In the genomic region with DNA sequence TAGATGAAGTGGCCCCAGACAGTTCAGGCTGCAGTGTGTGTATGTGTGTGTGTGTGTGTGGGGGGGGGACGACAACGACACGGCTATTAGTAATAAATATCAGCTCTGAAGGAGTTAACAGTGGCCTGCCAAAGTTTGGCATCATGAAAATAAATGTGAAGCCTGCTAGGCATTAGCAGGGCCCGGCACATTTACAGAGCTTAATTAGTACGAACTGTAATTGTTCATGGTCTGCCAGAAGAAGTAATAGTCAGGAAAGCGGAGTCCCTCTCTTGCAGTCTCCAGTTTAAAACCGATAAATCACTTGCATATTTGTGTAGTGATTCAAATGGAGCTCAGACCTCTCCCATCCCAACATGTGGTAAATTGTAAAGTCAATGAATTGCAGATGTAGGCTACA, we compare ENCODE assay signal across 10 mouse cellular contexts. TPM values are rescaled to one million over a fixed set of nuclear protein-coding genes. Genes with fewer than 3 reads are reported as not detected.
DNase-seq lines count a peak whose midpoint lies in the region; ATAC-seq lines count a peak whose summit lies in the region.
"Had no signal": no experiment of that assay in that cellular context is flagged by ENCODE, and none has a peak within 500 bp of the region (broad histone marks: within the 10 kb centered on the region; RNA-seq: fewer than 3 reads in every experiment).

No protein-coding gene starts in this region.

- H3K4me1 ChIP-seq in liver, embryonic 12.5 days: peaks cover 42% of the 10 kb centered on the region
- peaks cover 37% of the 10 kb centered on the region for H3K4me1 ChIP-seq in liver, embryonic 11.5 days (replicated peaks; ENCODE audit: control insufficient read depth, insufficient read depth, low read length)
- peaks cover 98% of the 10 kb centered on the region for H3K4me1 ChIP-seq in forebrain, embryonic 10.5 days
- H3K4me1 ChIP-seq in limb, embryonic 15.5 days: peaks cover 84% of the 10 kb centered on the region
- H3K4me1 ChIP-seq in stomach, embryonic 16.5 days (ENCODE audit: control insufficient read depth, insufficient read depth, low read length): peaks cover 55% of the 10 kb centered on the region

- H3K27ac ChIP-seq in liver, embryonic 12.5 days: no peak overlapping the region
- H3K27ac ChIP-seq in liver, embryonic 11.5 days (ENCODE audit: low read depth, low read length): no peak overlapping the region
- H3K27ac ChIP-seq in forebrain, embryonic 10.5 days: peak overlapping the region; percentile 79
- H3K27ac ChIP-seq in limb, embryonic 15.5 days: peak overlapping the region; percentile 64
- peak overlapping the region; percentile 51; the same call in 1 of the 2 replicates for H3K27ac ChIP-seq in stomach, embryonic 16.5 days (ENCODE audit: low read length)

- no peak for DNase-seq in liver, embryonic 11.5 days (ENCODE audit: low spot score)
- no peak for DNase-seq in forebrain, embryonic 10.5 days (ENCODE audit: extremely low spot score, low spot score)
- no peak for DNase-seq in thymus, postnatal 10 days (ENCODE audit: low spot score in 2 of 2)
- DNase-seq: kidney, postnatal 25 days; liver, postnatal 0 days; thymus, adult 18-20 months had no signal

- no peaks in the 10 kb centered on the region for H3K36me3 ChIP-seq in liver, embryonic 12.5 days
- H3K36me3 ChIP-seq in liver, embryonic 11.5 days (ENCODE audit: control insufficient read depth, insufficient read depth, low read length): no peaks in the 10 kb centered on the region
- H3K36me3 ChIP-seq in forebrain, embryonic 10.5 days (replicated peaks): peaks cover 9% of the 10 kb centered on the region
- no peaks in the 10 kb centered on the region; the same call in 1 of the 2 replicates for H3K36me3 ChIP-seq in limb, embryonic 15.5 days
- H3K36me3 ChIP-seq in stomach, embryonic 16.5 days (ENCODE audit: control insufficient read depth, insufficient read depth, low read length): no peaks in the 10 kb centered on the region

- peak overlapping the region; percentile 24; the same call in 1 of the 2 replicates for H3K4me2 ChIP-seq in liver, embryonic 12.5 days
- H3K4me2 ChIP-seq in liver, embryonic 11.5 days: no peak overlapping the region
- H3K4me2 ChIP-seq in limb, embryonic 15.5 days: peak overlapping the region; percentile 37
- peak overlapping the region; percentile 31; the same call in 1 of the 2 replicates for H3K4me2 ChIP-seq in stomach, embryonic 16.5 days (ENCODE audit: low read depth, low read length)

- no peak for ATAC-seq in liver, embryonic 12.5 days
- no peak for ATAC-seq in liver, embryonic 11.5 days (replicated peaks; ENCODE audit: low FRiP score)
- ATAC-seq in limb, embryonic 15.5 days (ENCODE audit: insufficient number of reproducible peaks, low FRiP score, low TSS enrichment, low read depth): peak; percentile 72; the same call in 1 of the 2 replicates
- peak; percentile 27; the same call in 1 of the 2 replicates for ATAC-seq in stomach, embryonic 16.5 days (ENCODE audit: insufficient read depth, low FRiP score)
- ATAC-seq in megakaryocyte-erythroid progenitor cell, adult 5-6 weeks (replicated peaks; ENCODE audit: low FRiP score, low TSS enrichment, poor library complexity, severe bottlenecking): no peak
- ATAC-seq: liver, postnatal 0 days had no signal

- no peak overlapping the region for H3K4me3 ChIP-seq in liver, embryonic 12.5 days
- no peak overlapping the region for H3K4me3 ChIP-seq in liver, embryonic 11.5 days (ENCODE audit: low read depth, low read length)
- H3K4me3 ChIP-seq in forebrain, embryonic 10.5 days: peak overlapping the region; percentile 95; the same call in 1 of the 2 replicates
- H3K4me3 ChIP-seq in limb, embryonic 15.5 days: peak overlapping the region; percentile 8; the same call in 1 of the 2 replicates
- no peak overlapping the region for H3K4me3 ChIP-seq in stomach, embryonic 16.5 days (replicated peaks; ENCODE audit: low read length)

- 59% methylated on average over 7 of the region's 7 CpGs for WGBS in liver, embryonic 12.5 days (ENCODE audit: insufficient replicate concordance)
- 60% methylated on average over 7 of the region's 7 CpGs for WGBS in liver, embryonic 11.5 days
- WGBS in forebrain, embryonic 10.5 days: 35% methylated on average over 7 of the region's 7 CpGs
- 8% methylated on average over 7 of the region's 7 CpGs for WGBS in limb, embryonic 15.5 days
- WGBS in stomach, embryonic 16.5 days: 34% methylated on average over 7 of the region's 7 CpGs

- no peak overlapping the region for H3K9ac ChIP-seq in liver, embryonic 12.5 days
- H3K9ac ChIP-seq in liver, embryonic 11.5 days (ENCODE audit: low read depth, low read length): no peak overlapping the region
- no peak overlapping the region for H3K9ac ChIP-seq in limb, embryonic 15.5 days
- H3K9ac ChIP-seq in stomach, embryonic 16.5 days (ENCODE audit: low read length): no peak overlapping the region
- H3K9ac ChIP-seq: liver, postnatal 0 days had no signal

- no peaks in the 10 kb centered on the region for H3K9me3 ChIP-seq in liver, embryonic 12.5 days (replicated peaks)
- no peaks in the 10 kb centered on the region for H3K9me3 ChIP-seq in liver, embryonic 11.5 days (ENCODE audit: control insufficient read depth, low read length)
- H3K9me3 ChIP-seq in forebrain, embryonic 10.5 days: no peaks in the 10 kb centered on the region
- H3K9me3 ChIP-seq in limb, embryonic 15.5 days: no peaks in the 10 kb centered on the region
- no peaks in the 10 kb centered on the region for H3K9me3 ChIP-seq in stomach, embryonic 16.5 days (replicated peaks; ENCODE audit: control insufficient read depth, low read length)

- peaks cover 83% of the 10 kb centered on the region for H3K27me3 ChIP-seq in liver, embryonic 12.5 days (replicated peaks)
- peaks cover 27% of the 10 kb centered on the region for H3K27me3 ChIP-seq in liver, embryonic 11.5 days (replicated peaks; ENCODE audit: control insufficient read depth, insufficient read depth, low read length)
- peaks cover 18% of the 10 kb centered on the region; the same call in 1 of the 2 replicates for H3K27me3 ChIP-seq in forebrain, embryonic 10.5 days (ENCODE audit: poor library complexity, severe bottlenecking)
- no peaks in the 10 kb centered on the region for H3K27me3 ChIP-seq in limb, embryonic 15.5 days
- H3K27me3 ChIP-seq in stomach, embryonic 16.5 days (ENCODE audit: control insufficient read depth, insufficient read depth, low read length): no peaks in the 10 kb centered on the region

RNA-seq across cellular contexts. Expression of a gene that starts 7.9 kb away (rescaled TPM):
- polyA plus RNA-seq in liver, embryonic 12.5 days (2016; fragmentation: Nextera tagmentation; extraction: Ambion mirVana): 22.9 and 23.0 TPM in 2 replicates
- polyA plus RNA-seq in liver, embryonic 11.5 days (2014; fragmentation: Nextera tagmentation; extraction: Ambion mirVana): 48.9 and 50.3 TPM in 2 replicates
- polyA plus RNA-seq in forebrain, embryonic 10.5 days (2016; fragmentation: Nextera tagmentation; extraction: Ambion mirVana): 96.2 and 105 TPM in 2 replicates
- 85.4 and 90.5 TPM in 2 replicates for polyA plus RNA-seq in limb, embryonic 15.5 days (2015; fragmentation: Nextera tagmentation; extraction: Ambion mirVana)
- polyA plus RNA-seq in stomach, embryonic 16.5 days (2015; fragmentation: Nextera tagmentation; extraction: Ambion mirVana): 76.8 and 81.3 TPM in 2 replicates
- total RNA-seq in megakaryocyte-erythroid progenitor cell, adult 5-6 weeks (2014; fragmentation: Nextera tagmentation): 4.6 and 6.4 TPM in 2 replicates
- 0.27 and 1.9 TPM in 2 replicates for total RNA-seq in megakaryocyte-erythroid progenitor cell, adult 5-6 weeks (2017)

Comparison
In these comparisons a context has a peak if more than half of its experiments do, and no peak if none do; other contexts are left out.
1. ATAC-seq: peak in limb, embryonic 15.5 days (single experiment) and stomach, embryonic 16.5 days (single experiment); none in liver, embryonic 12.5 days (single experiment), liver, embryonic 11.5 days (single experiment) and megakaryocyte-erythroid progenitor cell, adult 5-6 weeks (single experiment).
2. H3K27ac ChIP-seq: peak in forebrain, embryonic 10.5 days (single experiment), limb, embryonic 15.5 days (single experiment) and stomach, embryonic 16.5 days (single experiment); none in liver, embryonic 12.5 days (single experiment) and liver, embryonic 11.5 days (single experiment).
3. H3K4me3 ChIP-seq: peak in forebrain, embryonic 10.5 days (single experiment) and limb, embryonic 15.5 days (single experiment); none in liver, embryonic 12.5 days (single experiment), liver, embryonic 11.5 days (single experiment) and stomach, embryonic 16.5 days (single experiment).